Mouse (Mus musculus): ENCODE measurements around the gene Enc1.

Gene Enc1

DNA sequence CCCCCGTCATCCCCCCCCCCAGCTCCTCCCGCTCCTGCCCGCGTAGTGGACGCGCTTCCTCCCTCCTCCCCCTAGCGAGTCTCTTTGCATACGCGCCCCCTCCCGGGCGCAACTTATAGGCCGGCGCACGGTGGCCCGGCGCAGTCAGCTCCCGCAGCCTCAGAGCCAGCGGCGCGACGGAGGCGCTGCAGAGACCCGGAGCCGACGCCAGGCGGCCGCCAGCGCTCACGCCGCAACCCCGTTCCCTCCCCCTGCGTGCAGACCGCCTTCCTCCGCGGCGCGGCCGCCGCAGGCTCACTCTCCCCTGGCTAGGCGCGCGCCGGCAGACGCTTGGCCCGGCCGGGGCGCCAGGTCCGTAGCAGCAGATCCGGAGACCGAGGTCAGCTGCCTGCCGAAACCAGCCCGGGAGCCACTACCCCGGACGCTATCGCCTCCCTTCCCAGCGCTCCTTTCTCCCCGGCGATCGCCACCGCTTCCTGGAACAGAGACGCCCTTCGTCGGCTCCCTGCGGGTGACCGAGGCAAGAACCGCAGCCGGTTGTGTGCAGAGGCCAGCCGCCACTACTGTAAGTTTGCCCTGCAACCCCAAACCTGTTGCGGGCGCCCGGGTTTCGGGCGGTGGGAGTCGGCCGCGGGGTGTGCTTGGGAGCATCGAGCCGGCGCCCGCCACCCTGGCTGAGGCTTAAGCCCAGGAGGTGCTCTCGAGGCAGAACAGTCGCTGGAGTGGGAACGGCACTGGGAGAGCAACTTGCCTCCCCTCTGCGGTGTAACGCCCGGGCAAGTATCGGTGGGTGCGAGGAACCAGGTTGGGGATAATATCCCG is at the start of gene Enc1:
Gene Enc1 (plus strand): TSS at position 141 of the 822 bp plus-strand sequence.
- DNase-seq = peak; percentile 33

DNA sequence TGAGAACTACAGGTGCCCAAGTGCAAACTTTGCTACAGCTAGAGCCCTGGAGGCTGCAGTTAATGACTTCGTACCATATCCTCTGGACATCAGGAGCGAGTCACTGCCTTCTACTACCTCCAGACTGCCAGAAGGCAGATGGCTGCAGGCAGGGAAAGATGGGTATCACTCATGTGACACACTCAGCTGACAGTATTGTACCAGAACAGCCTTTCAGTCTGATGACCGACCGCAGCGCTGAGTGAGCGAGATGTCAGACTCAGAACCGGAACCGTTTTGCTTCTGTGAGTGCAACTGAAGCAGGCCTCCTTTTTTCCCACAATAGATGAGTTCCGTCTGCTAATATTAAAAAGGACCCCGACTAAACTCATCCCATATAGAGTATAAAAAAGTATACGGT is 48.3 kb upstream of the Enc1 start:
- DNase-seq = no peak

DNA sequence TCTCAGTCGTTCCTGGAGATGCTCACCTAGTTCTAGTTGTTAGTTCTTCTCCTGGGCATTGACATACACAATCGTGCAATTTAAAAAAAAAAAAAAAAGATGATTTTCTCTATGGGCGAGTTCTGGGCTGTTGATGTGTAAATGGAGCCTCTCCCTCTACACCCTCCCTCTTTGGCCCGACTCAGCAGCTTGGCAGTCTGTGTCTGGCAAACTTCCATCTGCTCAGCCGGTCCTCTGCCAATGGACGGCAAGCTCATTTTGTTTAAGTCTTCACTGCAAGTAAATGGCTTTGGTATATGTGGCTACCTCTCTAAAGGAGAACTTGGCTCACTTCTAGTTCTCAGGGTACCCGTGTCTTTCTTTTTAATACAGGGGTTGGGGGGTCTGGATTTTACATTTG is 47.5 kb upstream of the Enc1 start:
- peak; percentile 83 for DNase-seq

DNA sequence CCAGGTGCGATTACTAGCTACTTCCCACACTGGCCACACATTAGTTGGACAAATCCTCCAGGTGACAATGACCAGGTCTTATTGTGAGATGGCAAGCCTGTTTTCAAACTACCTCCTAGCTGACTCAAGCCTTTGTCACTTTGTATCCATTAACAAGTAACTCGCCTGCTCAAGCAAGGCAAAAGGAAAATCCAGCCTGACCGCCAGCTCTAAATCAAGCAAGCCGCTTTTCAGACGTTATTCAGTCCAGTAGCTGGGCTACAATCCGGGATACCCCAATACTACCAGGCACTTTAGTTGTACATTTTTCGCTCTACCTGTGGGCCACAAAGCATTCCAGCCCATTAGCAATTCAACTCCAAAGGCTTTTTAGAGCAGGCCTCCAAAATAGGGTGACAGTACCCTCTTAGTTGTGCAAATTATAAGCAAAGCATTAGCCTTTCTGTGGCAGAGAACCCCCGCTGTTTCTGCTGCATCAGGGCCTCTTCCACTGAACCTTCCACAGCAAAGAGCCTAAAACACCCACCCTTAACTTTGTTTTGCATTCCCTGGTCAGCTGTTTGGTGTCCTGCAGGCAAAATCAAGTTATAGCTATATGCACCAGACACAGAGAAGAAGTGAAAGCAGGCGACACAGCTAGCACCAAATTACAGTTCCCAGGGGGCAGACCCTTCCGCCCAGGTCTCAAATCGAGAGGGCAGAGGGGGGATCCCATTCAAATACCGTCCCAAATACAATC is 44.5 kb upstream of the Enc1 start:
- DNase-seq = no peak

DNA sequence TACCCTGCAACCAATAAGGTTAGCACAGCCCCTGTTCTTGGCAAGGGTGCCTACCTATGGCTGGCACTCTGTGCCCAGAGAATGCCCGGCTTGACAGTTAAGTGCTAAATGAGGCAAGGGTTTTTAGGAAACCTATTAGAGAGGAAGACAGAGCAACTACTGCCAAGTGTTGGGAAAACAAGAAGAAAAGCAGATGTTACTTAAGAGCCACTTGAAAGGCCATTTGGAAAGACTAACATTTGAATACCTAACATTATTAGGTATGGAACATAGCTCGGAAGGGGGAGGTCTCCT is 44.0 kb upstream of the Enc1 start:
- DNase-seq = no peak

DNA sequence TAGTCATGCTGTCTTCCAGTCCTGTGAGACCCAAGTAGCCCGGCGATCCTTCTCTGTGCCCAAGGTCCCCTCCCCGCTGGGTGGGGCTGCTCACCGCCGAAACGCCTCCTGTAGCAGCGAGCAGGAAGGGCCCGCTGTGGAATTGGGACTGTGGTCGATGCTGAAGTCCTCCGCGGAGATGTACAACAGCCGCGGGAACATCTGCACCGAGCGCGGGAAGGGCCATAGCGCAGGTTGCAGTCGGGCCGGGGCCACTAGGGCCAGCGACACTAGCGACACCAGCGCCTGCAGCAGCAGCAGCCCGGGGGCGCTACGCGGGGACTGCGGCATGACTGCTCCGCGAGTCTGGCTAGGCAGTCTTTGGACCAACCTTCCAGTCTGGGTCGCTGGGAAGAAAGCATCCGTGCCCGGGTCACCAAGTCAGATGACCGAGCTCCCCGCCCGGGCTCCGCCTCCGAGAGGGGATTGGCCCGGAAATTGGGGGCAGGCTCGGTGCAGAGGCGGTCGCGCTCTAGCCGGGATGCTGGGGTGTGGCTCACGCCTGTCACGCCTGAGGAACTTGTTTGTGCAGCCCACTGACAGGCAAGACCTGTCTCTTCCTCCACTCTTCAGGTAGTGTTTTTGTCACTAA is 42.9 kb upstream of the Enc1 start, which contains the start of gene Hexb:
Gene Hexb (minus strand): TSS at position 426 of the 631 bp plus-strand sequence.
- peak; percentile 86 for DNase-seq

DNA sequence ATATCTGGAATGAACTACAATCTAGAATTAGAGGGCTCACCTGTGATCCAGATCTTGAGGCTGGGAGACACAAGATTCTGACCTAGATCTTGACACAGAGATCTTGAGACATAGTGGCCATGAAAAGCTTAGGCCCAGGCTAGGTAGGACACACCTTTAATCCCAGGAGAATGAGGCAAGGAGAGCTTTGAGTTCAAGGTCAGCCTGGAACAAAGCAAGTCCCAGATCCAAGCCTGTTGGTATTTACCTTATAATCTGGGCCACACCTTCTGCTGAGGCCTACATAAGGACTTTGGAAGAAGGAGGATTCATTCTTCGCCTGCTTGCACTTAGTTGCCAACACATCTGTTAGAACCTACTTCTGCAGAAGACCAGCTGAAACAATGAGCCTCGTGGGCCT is 41.8 kb upstream of the Enc1 start:
- DNase-seq = no peak

DNA sequence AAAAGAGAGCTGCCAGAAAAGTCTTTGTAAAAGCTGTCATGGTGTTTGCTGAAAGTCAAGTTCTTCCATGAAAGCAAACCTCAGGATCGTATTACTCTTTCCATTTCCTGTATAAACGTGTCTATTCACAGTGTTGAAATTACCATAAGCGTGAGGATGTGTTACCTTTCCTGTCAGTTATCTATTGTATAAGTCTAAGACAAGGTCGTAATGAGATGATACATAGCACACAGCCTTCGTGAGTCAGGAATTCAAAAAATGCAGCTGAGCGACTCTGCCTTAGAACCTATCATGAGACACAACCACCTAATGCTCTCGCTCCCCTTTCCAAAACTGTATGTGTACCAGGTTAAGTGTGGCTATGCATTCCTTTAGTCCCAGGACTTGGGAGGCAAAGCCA is 39.8 kb upstream of the Enc1 start:
- DNase-seq = no peak

DNA sequence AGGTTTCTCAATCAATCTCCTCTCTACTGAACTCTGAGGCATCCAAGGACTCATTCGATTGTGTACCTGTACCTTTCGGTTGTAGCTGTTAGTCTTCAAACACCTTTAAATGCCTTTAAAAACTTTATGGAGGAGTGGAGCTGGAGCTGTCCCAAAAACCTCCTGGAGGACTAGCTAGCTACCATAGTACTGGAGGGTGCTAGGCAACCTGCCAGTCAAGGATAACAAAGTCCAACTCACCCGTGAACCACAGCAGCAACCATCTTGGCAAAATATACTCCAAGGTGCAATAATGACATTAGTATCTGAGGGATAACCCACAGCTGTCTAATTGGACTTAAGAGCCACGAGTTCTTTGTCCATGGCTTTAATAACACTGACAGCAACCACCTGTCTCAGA is 39.0 kb upstream of the Enc1 start:
- DNase-seq = no peak

DNA sequence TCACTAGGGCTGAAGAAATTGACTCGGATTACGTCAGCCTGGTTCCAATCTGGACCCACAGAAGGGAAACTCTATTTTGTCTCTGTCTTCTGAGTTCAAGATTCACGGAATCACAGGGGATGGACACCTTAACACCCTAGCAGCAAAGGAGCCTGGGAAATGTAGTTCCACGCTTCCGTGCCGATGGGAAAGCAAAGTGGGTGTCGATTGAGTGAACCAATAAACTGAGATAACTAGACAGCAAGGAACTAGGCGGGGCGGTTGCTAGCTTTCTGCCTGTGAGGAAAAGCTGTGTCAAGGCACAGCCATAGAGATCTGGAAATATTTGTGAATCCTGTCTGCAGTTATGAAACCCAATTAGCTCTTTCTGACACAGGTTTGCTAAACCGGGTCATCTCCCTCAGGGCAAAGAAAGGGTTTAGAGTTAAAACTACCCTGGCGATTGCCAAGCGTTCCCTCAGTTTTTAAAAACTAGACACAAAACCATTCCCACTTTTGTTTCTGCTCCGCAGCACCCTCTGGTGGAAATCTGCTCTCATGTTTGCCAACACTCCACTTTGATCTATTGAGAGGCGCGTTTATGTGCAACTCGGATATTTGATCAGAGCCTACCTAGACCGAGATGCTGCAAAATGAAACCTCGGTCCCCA is 35.7 kb upstream of the Enc1 start:
- peak; percentile 84 for DNase-seq

DNA sequence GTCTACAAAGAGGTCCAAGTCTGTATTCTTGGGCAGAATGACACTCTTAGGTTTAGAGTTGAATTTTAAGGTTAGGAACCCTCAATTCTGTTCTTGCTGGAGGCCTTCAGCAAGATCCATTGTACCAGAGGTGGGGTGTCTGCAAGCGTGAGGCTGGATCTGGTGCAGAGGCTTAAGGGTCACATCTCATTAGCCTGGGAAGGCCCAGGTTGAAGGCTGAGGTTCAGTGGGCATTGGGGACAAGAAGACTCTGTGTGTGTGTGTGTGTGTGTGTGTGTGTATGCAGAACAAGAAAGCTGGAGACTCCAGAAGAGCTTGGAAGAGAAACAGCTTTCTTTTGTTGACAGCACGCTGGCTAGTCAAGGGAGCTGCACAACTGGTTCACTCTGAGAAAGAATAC is 34.9 kb upstream of the Enc1 start:
- no peak for DNase-seq

DNA sequence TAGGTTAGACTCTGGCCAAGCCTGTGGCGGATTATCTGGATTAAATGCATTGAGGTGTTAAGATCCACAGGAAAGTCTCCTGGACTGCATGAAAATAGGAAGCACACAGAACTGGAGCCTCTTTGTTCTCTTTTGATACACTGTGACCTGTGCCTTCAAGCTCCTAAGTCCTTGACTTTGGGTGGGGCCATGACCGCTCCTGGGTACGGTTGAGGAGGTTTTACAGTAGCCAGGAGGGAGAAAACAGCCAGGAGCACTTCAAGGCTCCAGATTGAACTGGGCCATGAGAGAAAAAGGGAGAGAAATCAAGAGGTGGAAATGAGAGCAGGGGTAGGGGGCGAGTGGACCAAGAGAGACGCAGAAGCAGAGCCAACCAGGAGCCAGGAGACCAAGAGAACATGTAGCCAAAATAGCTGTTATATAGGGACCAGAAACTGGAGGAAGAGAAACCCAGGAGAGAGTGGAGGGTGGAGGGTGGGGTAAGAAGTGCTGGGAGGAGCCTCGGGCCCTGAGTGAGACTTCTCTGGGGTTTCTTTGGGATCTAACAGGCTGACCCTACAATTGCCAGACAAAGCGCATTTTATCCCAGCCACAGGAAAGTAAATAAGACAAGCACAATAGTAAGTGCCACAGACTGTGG is 33.3 kb upstream of the Enc1 start:
- DNase-seq = no peak

DNA sequence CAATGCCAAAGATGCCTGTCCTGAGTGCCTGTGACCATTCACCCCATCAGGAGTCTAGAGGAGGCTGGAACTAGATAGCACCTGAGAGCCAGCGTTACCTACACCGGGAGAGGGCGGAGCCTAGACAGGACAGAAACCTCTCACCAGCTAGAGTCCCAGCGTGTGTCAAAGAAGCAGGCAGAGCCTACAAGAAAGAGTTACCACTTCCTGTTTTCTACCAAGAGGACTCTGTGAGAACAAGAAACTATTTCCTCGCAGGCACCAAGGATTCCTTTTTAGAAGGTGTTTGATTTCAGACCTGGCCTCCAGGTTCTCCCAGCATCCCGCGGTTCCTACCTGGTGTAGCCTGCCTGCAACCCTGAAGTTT is 32.8 kb upstream of the Enc1 start:
- DNase-seq = no peak

DNA sequence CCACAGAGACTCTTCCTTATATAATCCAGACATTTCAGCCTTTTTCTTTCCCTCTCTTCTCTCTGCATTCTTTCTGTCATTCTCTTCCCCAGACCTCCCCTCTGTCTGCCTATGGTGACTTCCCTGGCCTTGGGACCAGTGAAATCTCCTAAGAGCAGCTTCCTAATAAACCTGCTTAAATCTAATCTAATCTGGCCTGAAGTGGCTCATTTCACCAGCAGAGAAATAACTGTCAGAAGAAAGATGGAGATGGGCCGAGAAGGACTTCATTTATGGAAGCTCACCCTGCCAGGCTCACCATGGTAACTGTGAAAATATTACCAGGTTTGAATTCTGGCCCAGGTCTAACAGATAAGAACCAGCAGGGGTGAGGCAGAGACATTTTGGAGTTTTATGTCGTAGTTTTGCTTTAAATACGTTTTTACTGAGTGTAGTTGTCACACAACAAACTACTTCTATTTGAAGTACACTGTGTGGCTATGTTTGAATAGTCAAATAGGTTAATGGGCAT is 32.4 kb upstream of the Enc1 start:
- no peak for DNase-seq

DNA sequence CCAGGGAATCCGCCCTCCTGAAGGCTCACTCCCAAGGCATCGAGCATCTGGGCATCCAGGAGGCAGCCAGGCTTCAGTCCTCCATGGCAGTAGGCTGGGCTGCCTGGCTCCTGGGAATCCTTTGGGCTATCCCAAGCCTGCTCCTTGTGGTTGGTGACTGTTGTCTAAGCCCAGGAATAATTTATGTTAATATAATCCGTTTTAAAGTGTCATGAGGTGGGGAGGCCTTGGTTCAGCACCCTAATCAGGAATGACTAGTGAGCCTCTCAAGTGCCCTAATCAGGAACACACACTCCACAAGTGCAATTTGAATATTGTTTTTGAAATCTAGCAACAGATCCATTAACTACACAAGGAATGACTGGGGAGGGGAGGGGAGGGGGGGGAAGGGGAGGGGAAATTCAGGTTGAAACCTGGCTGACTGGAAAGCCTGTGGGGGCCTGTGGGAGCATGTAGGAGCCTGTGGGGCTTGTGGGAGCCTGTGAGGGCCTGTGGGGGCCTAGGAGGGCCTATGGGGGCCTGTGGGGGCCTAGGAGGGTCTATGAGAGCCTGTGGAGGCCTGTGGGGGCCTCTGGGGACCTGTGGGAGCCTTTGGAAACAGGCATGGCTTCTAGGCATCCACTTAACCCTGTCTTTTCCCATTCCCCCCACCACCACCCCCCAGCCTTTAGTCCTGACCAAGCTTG is 26.2 kb upstream of the Enc1 start:
- DNase-seq = no peak

DNA sequence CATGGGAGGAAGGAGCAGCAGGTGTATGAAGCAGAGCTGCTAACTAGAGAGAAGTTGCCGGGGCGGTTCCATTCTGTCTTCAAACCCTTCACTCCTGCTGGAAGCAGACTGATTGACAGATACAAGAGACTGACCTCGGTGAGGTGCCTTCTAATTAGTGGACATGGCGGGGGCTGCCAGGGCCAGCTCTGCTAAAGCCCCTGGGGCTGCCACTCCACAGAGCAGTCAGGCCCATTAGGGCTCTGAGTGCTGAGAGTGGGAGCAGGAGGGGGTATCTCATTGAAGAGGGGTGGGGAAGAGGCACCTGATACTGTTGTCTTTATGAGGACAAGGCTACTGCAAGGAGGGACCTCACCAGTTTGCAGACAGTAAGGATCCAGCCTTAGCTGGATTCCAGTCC is 25.3 kb upstream of the Enc1 start:
- DNase-seq = no peak

DNA sequence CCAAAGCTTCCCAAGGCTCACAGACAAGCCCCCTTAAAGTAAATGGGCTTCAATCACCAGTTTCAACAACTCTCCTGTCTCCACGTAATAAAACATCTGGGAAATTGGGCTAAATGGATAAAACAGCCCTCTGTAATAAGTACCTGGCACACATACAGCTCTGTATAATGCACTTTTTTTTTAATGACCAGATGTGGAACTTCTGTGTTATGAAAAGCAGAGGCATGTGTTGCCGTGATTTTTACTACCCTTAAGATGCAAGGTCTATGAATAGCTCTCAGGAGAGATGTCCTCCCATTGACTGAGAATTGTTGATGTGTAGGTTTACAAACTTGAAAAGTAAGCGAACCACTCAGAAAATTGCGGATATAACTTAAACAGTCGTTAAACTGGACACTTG is 24.7 kb upstream of the Enc1 start:
- no peak for DNase-seq

DNA sequence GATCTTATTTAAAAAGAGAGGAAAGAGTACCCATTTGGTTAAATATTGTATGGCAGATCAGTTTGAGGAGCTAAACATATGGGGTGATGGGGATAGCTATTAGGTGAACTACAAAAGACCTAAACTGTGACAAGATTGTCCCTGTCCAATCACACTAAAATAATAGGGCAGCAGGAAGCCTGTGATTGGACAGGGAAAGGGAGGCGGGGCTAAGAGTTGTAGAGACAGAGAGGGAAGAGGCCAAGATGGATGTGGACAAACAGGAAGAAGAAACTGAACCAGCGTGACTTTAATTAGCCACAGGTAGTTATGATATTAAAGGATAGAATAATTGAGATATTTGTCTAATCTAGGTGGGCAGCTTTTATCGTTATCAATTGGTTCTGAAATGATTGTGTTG is 20.9 kb upstream of the Enc1 start:
- no peak for DNase-seq

DNA sequence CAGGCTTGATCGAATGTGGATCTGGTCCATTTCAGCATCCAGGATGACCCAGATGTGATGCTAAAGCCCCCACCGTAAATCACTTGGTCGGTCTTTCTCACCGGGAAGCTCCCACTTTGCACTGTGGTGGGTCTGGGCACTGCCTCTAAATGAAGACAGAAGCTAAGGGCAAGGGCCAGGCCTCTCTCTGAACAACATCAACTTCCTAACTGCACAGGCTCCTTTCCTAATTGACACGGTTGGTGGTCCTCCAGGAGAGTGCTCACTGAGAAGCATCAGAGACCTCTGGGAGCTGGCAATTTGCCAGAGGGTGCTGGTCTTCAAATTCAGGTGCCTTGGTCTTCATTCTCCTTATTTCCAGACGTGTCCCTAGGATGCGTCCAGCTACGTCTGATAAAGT is 17.0 kb upstream of the Enc1 start:
- DNase-seq = no peak

DNA sequence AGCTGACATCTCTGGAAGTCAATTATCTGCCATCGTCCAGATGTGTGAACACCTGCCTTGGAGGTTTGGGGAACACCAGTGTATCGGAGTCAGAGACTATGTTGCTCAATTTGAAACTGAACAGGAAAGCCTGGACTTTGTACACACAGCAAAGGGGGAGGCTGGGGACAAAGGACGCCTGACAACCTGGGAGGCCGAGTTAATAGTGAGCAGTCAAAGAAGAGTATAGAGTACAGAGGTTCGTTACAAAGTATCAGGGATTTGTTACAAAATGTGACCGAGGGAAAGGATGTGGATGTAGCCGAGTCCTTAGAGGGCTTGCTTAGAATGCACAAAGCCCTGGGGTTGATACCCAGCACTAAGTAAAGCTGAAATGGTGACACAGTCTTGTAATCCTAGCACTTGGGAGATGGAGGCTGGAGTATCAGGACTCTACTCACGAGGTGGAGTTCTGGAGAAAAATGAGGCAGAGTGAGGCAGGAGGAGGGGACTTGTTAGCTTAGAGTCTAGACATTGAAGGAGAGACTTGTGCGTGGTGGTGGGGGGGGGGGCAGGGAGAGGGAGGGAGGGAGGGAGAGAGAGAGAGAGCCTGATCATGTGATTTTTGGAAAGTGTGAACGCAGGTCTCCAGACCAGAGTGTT is 16.4 kb upstream of the Enc1 start:
- DNase-seq = no peak

DNA sequence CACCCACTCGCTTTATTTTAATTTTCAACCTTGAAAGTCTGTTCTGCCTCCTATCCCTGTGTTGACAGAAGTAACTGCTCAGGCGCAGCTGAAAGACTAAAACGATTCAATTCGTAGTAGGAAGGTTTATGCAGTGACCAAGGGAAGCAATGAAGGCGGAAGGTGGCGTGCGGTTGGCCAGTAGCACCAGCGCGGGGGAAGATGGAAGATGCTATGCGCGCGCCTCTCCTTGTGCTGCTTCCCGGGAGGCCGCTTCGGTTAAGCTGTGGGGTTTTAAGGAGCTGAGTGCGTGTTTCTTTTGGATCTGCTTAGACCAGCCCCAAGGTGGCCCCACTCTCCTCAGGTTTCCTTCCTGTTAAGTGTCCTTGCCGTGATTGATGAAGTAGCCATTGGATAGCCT is 15.8 kb upstream of the Enc1 start:
- no peak for DNase-seq

DNA sequence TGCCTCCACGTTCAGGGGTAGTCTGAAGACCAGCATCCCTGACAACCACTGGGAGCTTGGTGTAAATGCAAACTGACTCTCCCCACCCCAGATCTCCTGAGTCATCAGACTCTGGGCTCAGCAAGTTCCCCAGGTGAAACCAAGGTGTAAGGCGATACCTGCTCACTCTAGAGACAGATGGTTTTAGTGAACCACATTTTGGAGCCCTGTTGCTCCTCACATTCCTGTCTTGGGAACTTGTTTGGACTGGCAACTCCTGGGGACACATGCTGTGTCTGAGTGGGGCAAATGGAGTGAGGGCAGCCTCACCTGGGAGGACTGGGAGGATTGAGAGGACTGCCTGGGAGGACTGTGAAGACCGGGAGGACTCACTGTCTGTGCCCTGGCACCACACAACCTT is 13.1 kb upstream of the Enc1 start:
- no peak for DNase-seq
